Mouse (Mus musculus) MEL (cell line): Measurements from ENCODE around the gene Cmas. TPM values are rescaled to one million over a fixed set of nuclear protein-coding genes. Genes with fewer than 3 reads are reported as not detected.

Experiments
- DNase-seq: peaks from one replicate; pipeline ENCODE4 v3.0.0; 2011; ENCODE audit warnings: low read depth, low spot score
- H3K27ac ChIP-seq: 2 replicates; pipeline ENCODE4 v1.5.1; 2012; ENCODE audit warnings: low read depth, mild to moderate bottlenecking, control low read depth, low read length, moderate library complexity; ENCODE audit not compliant: control insufficient read depth
- H3K27me3 ChIP-seq, 2 experiments: fragments of 150-350 bp in 1 of 2; sonication (generic) in 1 of 2; 2 replicates each; pipeline ENCODE4 v1.6.1; 2012; ENCODE audit warnings: low read length in 2 of 2, mild to moderate bottlenecking in 2 of 2, improper control_type of control experiment in 1 of 2, moderate library complexity in 1 of 2; ENCODE audit not compliant: insufficient read depth in 2 of 2, control insufficient read depth in 1 of 2
- H3K36me3 ChIP-seq, 2 experiments: 2 replicates each; pipeline ENCODE4 v1.6.1; 2012 to 2014; ENCODE audit warnings: low read length in 2 of 2, improper control_type of control experiment in 1 of 2, inconsistent platforms in 1 of 2, mild to moderate bottlenecking in 1 of 2; ENCODE audit not compliant: insufficient read depth in 2 of 2, control insufficient read depth in 1 of 2
- H3K4me1 ChIP-seq, 2 experiments: fragments of 150-350 bp in 1 of 2; sonication (generic) in 1 of 2; 2 replicates each; pipeline ENCODE4 v1.6.1; 2012; ENCODE audit warnings: low read length in 2 of 2, improper control_type of control experiment in 1 of 2, mild to moderate bottlenecking in 1 of 2; ENCODE audit not compliant: insufficient read depth in 2 of 2, control insufficient read depth in 1 of 2
- H3K4me3 ChIP-seq, 2 experiments: fragments of 150-350 bp in 1 of 2; sonication (generic) in 1 of 2; 2 replicates each; pipeline ENCODE4 v1.5.1; 2012; ENCODE audit warnings: low read depth in 2 of 2, low read length in 2 of 2, mild to moderate bottlenecking in 2 of 2, moderate library complexity in 2 of 2, control low read depth in 1 of 2, improper control_type of control experiment in 1 of 2; ENCODE audit not compliant: control insufficient read depth in 1 of 2, insufficient read depth in 1 of 2
- H3K79me2 ChIP-seq: 2 replicates; pipeline ENCODE4 v1.6.1; 2012; ENCODE audit warnings: mild to moderate bottlenecking, low read length, moderate library complexity; ENCODE audit not compliant: control insufficient read depth, poor library complexity, insufficient read depth
- H3K9ac ChIP-seq: 2 replicates; pipeline ENCODE4 v1.6.1; 2012; ENCODE audit warnings: low read depth, mild to moderate bottlenecking, control low read depth, low read length, moderate library complexity; ENCODE audit not compliant: control insufficient read depth, poor library complexity, severe bottlenecking
- H3K9me3 ChIP-seq: fragments of 150-350 bp; sonication (generic); replicated peaks from 2 replicates; pipeline ENCODE4 v1.6.1; 2012; ENCODE audit warnings: mild to moderate bottlenecking, low read length, improper control_type of control experiment, moderate library complexity; ENCODE audit not compliant: insufficient read depth
- E2F4 ChIP-seq: IDR thresholded peaks from 2 replicates; pipeline ENCODE4 v1.6.1; 2011; ENCODE audit warnings: low read depth, low read length, improper control_type of control experiment, borderline replicate concordance
- EP300 ChIP-seq, 2 experiments: IDR thresholded peaks; 2 replicates each; pipeline ENCODE4 v1.6.1; 2011; ENCODE audit warnings: improper control_type of control experiment in 2 of 2, low read length in 2 of 2, low read depth in 1 of 2, mild to moderate bottlenecking in 1 of 2
- ETS1 ChIP-seq: IDR thresholded peaks from 2 replicates; pipeline ENCODE4 v1.6.1; 2012; ENCODE audit warnings: low read depth, mild to moderate bottlenecking, inconsistent platforms, low read length, improper control_type of control experiment, moderate library complexity
- GATA1 ChIP-seq: IDR thresholded peaks from 2 replicates; pipeline ENCODE4 v1.6.1; 2011; ENCODE audit warnings: low read depth, low read length, improper control_type of control experiment
- KAT2A ChIP-seq: conservative IDR thresholded peaks from 2 replicates; pipeline ENCODE4 v1.6.1; 2012; ENCODE audit warnings: low read depth, low read length, improper control_type of control experiment, inconsistent platforms
- MAFK ChIP-seq: IDR thresholded peaks from 2 replicates; pipeline ENCODE4 v1.6.1; 2011; ENCODE audit warnings: low read depth, mild to moderate bottlenecking, low read length, improper control_type of control experiment, borderline replicate concordance
- MAX ChIP-seq: IDR thresholded peaks from 2 replicates; pipeline ENCODE4 v1.6.1; 2011; ENCODE audit warnings: low read length, improper control_type of control experiment
- MXI1 ChIP-seq: IDR thresholded peaks from 2 replicates; pipeline ENCODE4 v1.6.1; 2011; ENCODE audit warnings: mild to moderate bottlenecking, low read depth, low read length, improper control_type of control experiment
- MYC ChIP-seq: IDR thresholded peaks from 2 replicates; pipeline ENCODE4 v1.6.1; 2011; ENCODE audit warnings: low read depth, mild to moderate bottlenecking, low read length, improper control_type of control experiment, moderate library complexity
- RCOR1 ChIP-seq: IDR thresholded peaks from 2 replicates; pipeline ENCODE4 v1.6.1; 2012; ENCODE audit warnings: low read depth, mild to moderate bottlenecking, inconsistent platforms, low read length, improper control_type of control experiment
- SIN3A ChIP-seq: IDR thresholded peaks from 2 replicates; pipeline ENCODE4 v1.6.1; 2012; ENCODE audit warnings: low read length, improper control_type of control experiment, inconsistent platforms
- TBP ChIP-seq: IDR thresholded peaks from 2 replicates; pipeline ENCODE4 v1.8.0; 2011; ENCODE audit warnings: low read depth, low read length, improper control_type of control experiment
- UBTF ChIP-seq: IDR thresholded peaks from 2 replicates; pipeline ENCODE4 v1.6.1; 2012; ENCODE audit warnings: low read depth, mild to moderate bottlenecking, inconsistent platforms, low read length, improper control_type of control experiment, moderate library complexity, borderline replicate concordance; ENCODE audit not compliant: insufficient read depth
- ZKSCAN1 ChIP-seq: IDR thresholded peaks from 2 replicates; pipeline ENCODE4 v1.6.1; 2012; ENCODE audit warnings: low read depth, mild to moderate bottlenecking, inconsistent platforms, low read length, improper control_type of control experiment, moderate library complexity
- polyA plus RNA-seq, 2 experiments: library from polyadenylated mRNA; stranded (reverse) in 1 of 2; unstranded in 1 of 2; fragments of >175 nt in 1 of 2; fragments of >200 nt in 1 of 2; gene quantifications; 2 replicates each; pipeline versions ENCODE4 v1.2.1 to v1.2.4; 2012; ENCODE audit warnings: low replicate concordance in 2 of 2, low read depth in 1 of 2; ENCODE audit not compliant: insufficient read length in 2 of 2, insufficient read depth in 1 of 2, missing spikeins in 1 of 2
- total RNA-seq: library from RNA; depleted of rRNA; stranded (reverse); fragments of 300-350 nt; gene quantifications from 2 replicates; pipeline ENCODE4 v1.2.3, GENCODE M21; 2012

Cmas gene
- total and polyA plus RNA-seq, 3 experiments = 29.4 to 55.0 TPM; not detected in 1

DNA sequence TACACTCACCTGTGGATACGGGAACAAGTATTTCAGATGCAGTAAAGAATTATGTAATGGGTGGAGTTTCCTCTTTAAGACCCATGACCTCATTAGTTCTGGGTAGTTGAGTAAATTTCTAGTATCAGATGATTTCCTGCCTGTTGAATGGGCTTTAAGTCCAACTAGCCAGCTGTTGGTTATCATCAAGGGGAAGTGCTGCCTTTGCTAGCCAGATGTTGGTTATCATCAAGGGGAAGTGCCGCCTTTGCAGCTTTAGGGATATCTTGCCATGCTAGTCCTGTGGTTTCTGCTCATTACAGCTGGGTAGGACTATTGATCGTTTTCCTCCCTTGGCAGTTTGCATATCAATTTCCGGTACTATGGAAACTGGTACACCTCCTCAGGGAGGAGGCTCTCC lies 49.8 kb downstream of the Cmas start (continued):
- no peak for TF ChIP-seq E2F4

DNA sequence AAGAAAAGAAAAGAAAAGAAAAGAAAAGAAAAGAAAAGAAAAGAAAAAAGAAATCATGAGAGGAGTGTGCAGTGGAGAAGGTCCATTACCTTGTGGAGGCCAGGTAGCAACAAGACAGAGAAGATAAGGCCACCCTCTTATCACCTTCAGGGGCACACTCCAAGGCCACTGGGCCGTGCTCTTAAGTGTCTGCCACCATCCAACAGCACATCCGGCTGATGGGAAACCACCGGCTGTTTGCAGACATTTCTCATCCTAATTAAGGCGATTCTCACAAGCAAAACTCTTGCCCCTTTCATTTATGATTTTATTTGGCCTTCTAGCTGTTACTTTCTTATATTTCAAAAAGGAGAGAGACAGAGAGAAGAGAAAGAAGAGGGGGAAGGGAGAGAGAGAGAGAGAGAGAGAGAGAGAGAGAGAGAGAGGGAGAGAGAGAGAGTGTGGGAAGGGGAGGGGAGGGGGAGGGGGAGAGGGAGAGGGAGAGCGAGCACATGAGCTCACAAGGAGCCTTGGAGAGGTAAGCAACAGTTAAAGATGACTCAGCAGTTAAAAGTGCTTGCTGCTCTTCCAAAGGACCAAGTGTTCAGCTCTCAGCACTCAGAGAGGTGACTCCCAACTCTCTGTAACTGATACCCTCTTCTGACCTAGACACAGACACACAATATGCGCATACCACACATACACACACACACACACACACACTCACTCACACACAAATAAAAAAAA lies 53.0 kb downstream of the Cmas start:
- H3K27me3 ChIP-seq = no peaks in the 10 kb centered on the region
- peak overlapping the region; percentile 17 to 40; a peak in 3 of 4 replicates for H3K4me3 ChIP-seq
- peaks cover 7 to 35% of the 10 kb centered on the region in 2 experiments for H3K4me1 ChIP-seq
- H3K9me3 ChIP-seq = no peaks in the 10 kb centered on the region
- no peaks in the 10 kb centered on the region for H3K79me2 ChIP-seq
- H3K27ac ChIP-seq = no peak overlapping the region; the same call in 1 of the 2 replicates
- TF ChIP-seq MAFK = peak; percentile 76; the same call in 1 of the 2 replicates
- TF ChIP-seq GATA1 = peak; percentile 36; the same call in 1 of the 2 replicates
- TF ChIP-seq ZKSCAN1 = no peak
- TF ChIP-seq ETS1 = 0 out of 2 replicates have a peak, but pooled peaks have one; percentile 27
- TF ChIP-seq TBP = no peak
- no peak for TF ChIP-seq UBTF
- no peak for TF ChIP-seq MAX
- DNase-seq = peak; percentile 62
- H3K9ac ChIP-seq = peak overlapping the region; percentile 22; the same call in 1 of the 2 replicates
- H3K36me3 ChIP-seq = peaks cover 0 to 30% of the 10 kb centered on the region in 2 experiments; a peak in 2 of 4 replicates

DNA sequence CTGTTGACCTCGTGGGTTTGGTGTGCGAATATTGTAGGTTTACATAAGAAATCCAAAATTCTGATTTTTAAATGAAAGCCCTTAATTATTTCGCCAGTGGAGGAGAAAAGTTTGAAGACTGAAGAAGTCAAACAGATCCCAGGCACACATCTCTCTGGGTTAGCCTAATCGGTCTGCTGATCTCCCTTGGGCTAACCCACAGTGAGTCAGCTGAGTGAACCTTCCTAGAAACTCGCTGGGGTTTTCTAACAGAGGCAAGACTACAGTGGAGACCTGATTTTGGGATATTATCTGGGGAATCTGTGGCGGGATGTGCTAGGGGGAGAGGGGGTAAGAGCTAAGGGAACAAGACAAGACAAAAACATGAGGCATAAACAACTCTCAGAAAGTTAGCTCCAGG lies 53.8 kb downstream of the Cmas start:
- Histone ChIP-seq H3K9me3 (no peaks in the 10 kb centered on the region), H3K9ac (no peak overlapping the region), H3K4me1 (peaks cover 7 to 33% of the 10 kb centered on the region in 2 experiments), H3K4me3 (peak overlapping the region in 1 of 2 experiments; percentile 31; a peak in 1 of 4 replicates), H3K79me2 (no peaks in the 10 kb centered on the region), H3K27ac (peak overlapping the region; percentile 48; the same call in 1 of the 2 replicates), H3K36me3 (peaks cover 0 to 28% of the 10 kb centered on the region in 2 experiments; a peak in 2 of 4 replicates), H3K27me3 (no peaks in the 10 kb centered on the region)
- TF ChIP-seq SIN3A (peak; percentile 21; the same call in 1 of the 2 replicates), RCOR1 (peak; percentile 80; the same call in 1 of the 2 replicates), GATA1 (peak; percentile 90), MYC (0 out of 2 replicates have a peak, but pooled peaks have one; percentile 32), ETS1 (peak; percentile 78), MXI1 (no peak), EP300 (IDR thresholded peaks at IDR 0.05; ENCODE audit: low read depth in 1 of 2, low read length in 2 of 2) (peak; percentile 20 to 55; a peak in 2 of 4 replicates), KAT2A (no peak)
- peak; percentile 61 for DNase-seq
